Comparison of ENCODE assay signal across 26 mouse cellular contexts in the genomic region with DNA sequence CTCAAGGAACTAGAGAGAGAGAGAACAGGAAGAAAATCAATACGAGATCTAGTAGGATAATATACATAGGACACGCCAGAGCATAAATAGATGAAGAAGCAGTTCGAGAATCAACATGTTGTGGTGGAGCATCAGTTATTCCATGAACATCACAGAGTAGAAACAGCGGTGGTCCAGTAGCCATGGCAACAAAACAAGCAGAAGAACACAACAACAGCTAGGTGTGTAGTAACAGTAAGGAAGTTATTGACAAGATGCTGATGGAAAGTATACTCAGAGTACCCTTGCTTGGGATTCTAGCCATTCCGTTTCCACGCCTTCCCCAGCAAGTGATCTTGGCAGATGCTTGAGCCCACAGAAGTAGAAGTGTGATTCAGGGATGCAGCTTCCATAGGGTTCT.
DNase-seq lines count a peak whose midpoint lies in the region; ATAC-seq lines count a peak whose summit lies in the region.
"Had no signal": no experiment of that assay in that cellular context is flagged by ENCODE, and none has a peak within 500 bp of the region (broad histone marks: within the 10 kb centered on the region; RNA-seq: fewer than 3 reads in every experiment).

No protein-coding gene starts in this region.

- no peaks in the 10 kb centered on the region for H3K36me3 ChIP-seq in intestine, embryonic 16.5 days (ENCODE audit: control insufficient read depth, insufficient read depth, low read length)
- H3K36me3 ChIP-seq in forebrain, embryonic 16.5 days (ENCODE audit: control insufficient read depth, insufficient read depth) = no peaks in the 10 kb centered on the region
- H3K36me3 ChIP-seq: heart, embryonic 10.5 days; heart, embryonic 13.5 days; hindbrain, embryonic 12.5 days; hindbrain, embryonic 15.5 days; intestine, embryonic 15.5 days had no signal

- no peaks in the 10 kb centered on the region for H3K9me3 ChIP-seq in intestine, embryonic 16.5 days (ENCODE audit: control insufficient read depth, low read length)
- H3K9me3 ChIP-seq in forebrain, embryonic 16.5 days (ENCODE audit: control insufficient read depth, low read length) = 0 out of 2 replicates have a peak, but pooled peaks cover 2% of the 10 kb centered on the region
- H3K9me3 ChIP-seq: forebrain, embryonic 13.5 days; heart, embryonic 10.5 days; heart, embryonic 13.5 days; hindbrain, embryonic 12.5 days; hindbrain, embryonic 15.5 days; intestine, embryonic 15.5 days had no signal

- no peak overlapping the region for H3K4me2 ChIP-seq in intestine, embryonic 16.5 days (ENCODE audit: low read depth, low read length)
- H3K4me2 ChIP-seq in forebrain, embryonic 16.5 days (ENCODE audit: low read length) = no peak overlapping the region
- H3K4me2 ChIP-seq: forebrain, embryonic 13.5 days; heart, embryonic 13.5 days; hindbrain, embryonic 12.5 days; hindbrain, embryonic 15.5 days; intestine, embryonic 15.5 days had no signal

- WGBS in intestine, embryonic 16.5 days = 95% methylated on average over 6 of the region's 6 CpGs
- WGBS in forebrain, embryonic 16.5 days = 91% methylated on average over 6 of the region's 6 CpGs

- no peak overlapping the region for H3K4me3 ChIP-seq in intestine, embryonic 16.5 days (ENCODE audit: low read length)
- no peak overlapping the region for H3K4me3 ChIP-seq in forebrain, embryonic 16.5 days (replicated peaks; ENCODE audit: low read length)
- H3K4me3 ChIP-seq: forebrain, embryonic 10.5 days; forebrain, embryonic 13.5 days; heart, adult 2 months; heart, embryonic 10.5 days; heart, embryonic 13.5 days; hindbrain, embryonic 12.5 days; hindbrain, embryonic 15.5 days; intestine, embryonic 15.5 days had no signal

- no peak for DNase-seq in frontal cortex, postnatal 10 days (ENCODE audit: low spot score in 2 of 2)
- DNase-seq in CD4-positive helper T cell, adult 2 months (ENCODE audit: low read depth, low spot score) = peak; percentile 70
- DNase-seq in brain, adult 2 months (ENCODE audit: low read depth, low spot score) = peak; percentile 30
- peak; percentile 33 to 51 for DNase-seq in natural killer cell, adult 2 months (ENCODE audit: low spot score in 2 of 2)
- DNase-seq in heart, postnatal 10 days = no peak
- DNase-seq: adrenal gland, postnatal 10 days; adrenal gland, postnatal 36 days; cerebellum, adult 11-12 months; cerebellum, adult 8-10 months; cerebellum, postnatal 10 days; cerebellum, postnatal 36 days; gastrocnemius, postnatal 10 days; gastrocnemius, postnatal 36 days; heart, adult 2 months; kidney, adult 18-20 months had no signal

- no peak overlapping the region for H3K27ac ChIP-seq in intestine, embryonic 16.5 days (ENCODE audit: low read length)
- no peak overlapping the region for H3K27ac ChIP-seq in forebrain, embryonic 16.5 days (ENCODE audit: low read length)
- H3K27ac ChIP-seq: forebrain, embryonic 10.5 days; forebrain, embryonic 13.5 days; heart, adult 2 months; heart, embryonic 10.5 days; heart, embryonic 13.5 days; hindbrain, embryonic 12.5 days; hindbrain, embryonic 15.5 days; intestine, embryonic 15.5 days had no signal

- H3K9ac ChIP-seq in intestine, embryonic 16.5 days (ENCODE audit: low read depth, low read length) = no peak overlapping the region
- no peak overlapping the region for H3K9ac ChIP-seq in forebrain, embryonic 16.5 days (replicated peaks; ENCODE audit: low read depth, low read length)
- H3K9ac ChIP-seq: forebrain, embryonic 13.5 days; forebrain, postnatal 0 days; heart, embryonic 13.5 days; hindbrain, embryonic 12.5 days; hindbrain, embryonic 15.5 days; intestine, embryonic 15.5 days had no signal

- H3K27me3 ChIP-seq in intestine, embryonic 16.5 days (replicated peaks; ENCODE audit: control insufficient read depth, insufficient read depth, low read length) = no peaks in the 10 kb centered on the region
- H3K27me3 ChIP-seq in forebrain, embryonic 16.5 days (replicated peaks; ENCODE audit: control insufficient read depth, insufficient read depth, low read length) = no peaks in the 10 kb centered on the region
- H3K27me3 ChIP-seq: forebrain, embryonic 13.5 days; heart, embryonic 13.5 days; hindbrain, embryonic 12.5 days; hindbrain, embryonic 15.5 days; intestine, embryonic 15.5 days had no signal

- intact Hi-C loops in heart, postnatal 10 days (cut with DNase I) = no loop called here

- 0 out of 2 replicates have a peak, but pooled peaks have one; percentile 29 for ATAC-seq in frontal cortex, adult (ENCODE audit: low TSS enrichment)
- ATAC-seq in intestine, embryonic 16.5 days = no peak
- ATAC-seq in forebrain, embryonic 16.5 days = no peak
- ATAC-seq: forebrain, embryonic 13.5 days; intestine, embryonic 15.5 days had no signal

- H3K4me1 ChIP-seq in intestine, embryonic 16.5 days (ENCODE audit: control insufficient read depth, insufficient read depth, low read length) = no peaks in the 10 kb centered on the region
- H3K4me1 ChIP-seq in forebrain, embryonic 16.5 days (replicated peaks; ENCODE audit: control insufficient read depth, insufficient read depth, low read length) = peaks cover 7% of the 10 kb centered on the region
- H3K4me1 ChIP-seq: intestine, embryonic 15.5 days had no signal

Comparison
In these comparisons a context has a peak if more than half of its experiments do, and no peak if none do; other contexts are left out.
1. DNase-seq: peak in CD4-positive helper T cell, adult 2 months (single experiment), brain, adult 2 months (single experiment) and natural killer cell, adult 2 months (2 of 2); none in frontal cortex, postnatal 10 days (0 of 2) and heart, postnatal 10 days (0 of 2).